Mouse (Mus musculus) C2C12 (cell line): ENCODE measurements around the gene E2f3.

Source experiments
- CEBPB ChIP-seq: IDR thresholded peaks from one replicate; pipeline ENCODE4 v1.6.1; 2011; ENCODE audit warnings: low read depth, mild to moderate bottlenecking, control low read depth, moderate library complexity
- CTCF ChIP-seq: IDR thresholded peaks from one replicate; pipeline ENCODE4 v1.5.1; 2011; ENCODE audit not compliant: control insufficient read depth, insufficient read depth, insufficient read length
- MAX ChIP-seq: IDR thresholded peaks from one replicate; pipeline ENCODE4 v1.6.1; 2011; ENCODE audit warnings: mild to moderate bottlenecking, control low read depth
- MYOD1 ChIP-seq: IDR thresholded peaks from one replicate; pipeline ENCODE4 v1.6.1; 2011; ENCODE audit warnings: low read depth; ENCODE audit not compliant: control insufficient read depth, insufficient read length
- MYOG ChIP-seq: IDR thresholded peaks from one replicate; pipeline ENCODE4 v1.6.1; 2011; ENCODE audit not compliant: control insufficient read depth, insufficient read length; ENCODE audit errors: extremely low read depth
- USF1 ChIP-seq: IDR thresholded peaks from one replicate; pipeline ENCODE4 v1.6.1; 2011; ENCODE audit warnings: low read depth, mild to moderate bottlenecking, control low read depth, moderate library complexity

DNA sequence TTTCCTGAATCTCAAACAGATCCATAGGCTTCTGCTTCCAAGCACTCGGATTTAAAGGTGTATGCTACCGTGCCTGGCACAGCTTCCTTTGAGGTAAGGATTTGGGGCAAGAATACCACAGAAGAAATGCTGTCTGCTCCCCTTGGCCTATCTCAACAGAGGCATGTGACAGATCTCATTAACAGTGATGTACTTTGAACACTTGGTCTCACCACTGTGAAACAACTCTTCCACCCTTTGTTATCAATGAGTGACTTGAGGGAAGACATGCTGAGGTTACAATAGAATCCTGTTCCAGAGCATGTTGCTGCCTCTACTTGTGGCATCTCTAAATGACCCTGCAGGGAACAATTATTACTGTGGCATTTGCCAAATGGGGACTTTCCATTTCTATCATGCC lies 125.8 kb downstream of the E2f3 start:
- TF ChIP-seq MYOG (no peak), CTCF (no peak), MYOD1 (no peak), MAX (no peak), CEBPB (no peak), USF1 (no peak)
